Mouse (Mus musculus) forebrain, embryonic 14.5 days (tissue): ENCODE results near the gene Ppih. TPM values are rescaled to one million over a fixed set of nuclear protein-coding genes. Genes with fewer than 3 reads are reported as not detected.

Experiments
- ATAC-seq: fragments of 200-750 bp; cut with Nextera tagmentation; 2 replicates; pipeline ENCODE4 v1.8.0; 2017; ENCODE audit warnings: mild to moderate bottlenecking, moderate library complexity
- DNase-seq: peaks from one replicate; pipeline ENCODE4 v3.0.0-alpha.2; 2015; ENCODE audit warnings: low spot score
- H3K27ac ChIP-seq: fragments of 300-500 bp; sonication (generic); 2 replicates; pipeline ENCODE4 v1.5.1; 2014; ENCODE audit warnings: low read depth, mild to moderate bottlenecking, control low read depth, low read length, moderate library complexity
- H3K27me3 ChIP-seq: fragments of 300-500 bp; sonication (generic); replicated peaks from 2 replicates; pipeline ENCODE4 v1.6.1; 2014; ENCODE audit warnings: low read length, control low read depth, mixed read lengths; ENCODE audit not compliant: control insufficient read depth, insufficient read depth
- H3K36me3 ChIP-seq: fragments of 300-500 bp; sonication (generic); 2 replicates; pipeline ENCODE4 v1.6.1; 2014; ENCODE audit warnings: low read length, control low read depth; ENCODE audit not compliant: control insufficient read depth, insufficient read depth
- H3K4me1 ChIP-seq: fragments of 300-500 bp; sonication (generic); 2 replicates; pipeline ENCODE4 v1.6.1; 2014; ENCODE audit warnings: antibody characterized with exemption, low read length, control low read depth; ENCODE audit not compliant: control insufficient read depth, insufficient read depth
- H3K4me2 ChIP-seq: fragments of 300-500 bp; sonication (generic); 2 replicates; pipeline ENCODE4 v1.6.1; 2014; ENCODE audit warnings: mild to moderate bottlenecking, control low read depth, low read length
- H3K4me3 ChIP-seq: fragments of 300-500 bp; sonication (generic); 2 replicates; pipeline ENCODE4 v1.5.1; 2014; ENCODE audit warnings: low read depth, low read length, control low read depth
- H3K9ac ChIP-seq: fragments of 300-500 bp; sonication (generic); 2 replicates; pipeline ENCODE4 v1.6.1; 2014; ENCODE audit warnings: mild to moderate bottlenecking, low read length, control low read depth, moderate library complexity
- H3K9me3 ChIP-seq: fragments of 300-500 bp; sonication (generic); replicated peaks from 2 replicates; pipeline ENCODE4 v1.6.1; 2016; ENCODE audit warnings: low read length, control low read depth, mixed read lengths; ENCODE audit not compliant: control insufficient read depth
- WGBS: fragments of 180-500 bp; shearing (Covaris S2); extraction: QIAGEN DNeasy Blood & Tissue Kit; methylation state at CpG from one replicate; pipeline ENCODE4 v1.1.7; 2014; 5-methylcytosine and 5-hydroxymethylcytosine counted together
- polyA plus RNA-seq: library from polyadenylated mRNA; unstranded; fragments of >200 nt; fragmentation: Nextera tagmentation; extraction: Ambion mirVana; gene quantifications from 2 replicates; pipeline ENCODE4 v1.2.1, GENCODE M21; 2014

Gene Ppih
- polyA plus RNA-seq: 84.1 and 95.8 TPM in 2 replicates

DNA sequence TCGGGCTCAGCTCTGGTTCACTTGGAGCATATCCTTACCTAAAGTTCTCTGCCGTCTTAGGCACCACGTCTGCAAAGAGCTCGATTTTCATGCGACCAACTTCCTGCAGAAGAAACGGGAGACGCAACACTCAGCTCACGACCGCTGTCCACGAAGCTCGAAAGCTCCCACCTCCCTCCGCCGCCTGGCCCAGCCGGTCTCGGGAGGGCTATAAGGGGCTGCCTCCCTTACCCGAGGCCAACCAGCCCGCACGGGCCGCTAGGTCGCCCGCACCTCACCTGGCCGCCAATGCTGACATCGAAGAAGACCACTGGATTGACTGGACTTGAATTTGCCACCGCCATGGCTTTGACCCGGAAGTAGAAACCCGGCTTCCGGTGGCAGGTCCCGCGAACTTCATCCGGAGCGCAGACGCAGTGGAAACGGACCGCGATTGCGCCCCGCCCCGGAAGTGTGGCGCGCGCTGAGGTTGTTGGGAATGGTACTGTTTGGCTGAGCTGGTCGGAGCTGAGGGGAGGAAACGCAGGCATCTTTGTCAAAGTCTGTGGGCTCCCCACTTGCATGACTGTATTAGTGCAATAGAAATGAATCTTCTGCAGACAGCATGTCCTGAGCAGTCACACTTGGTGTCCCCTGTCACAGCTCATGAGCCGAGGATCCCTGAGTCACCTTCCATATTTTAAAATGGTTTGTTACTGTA, at the start of gene Ppih:
TSS of gene Ppih (minus strand) at position 416 of the 700 bp plus-strand sequence.
- peak; percentile 99 for ATAC-seq
- Histone ChIP-seq H3K4me2 (peak within 1 kb of the TSS; percentile 95), H3K4me3 (peak within 1 kb of the TSS; percentile 68), H3K9me3 (no peaks in the 10 kb centered on the region), H3K36me3 (peaks cover 30% of the 10 kb centered on the region), H3K27ac (peak within 1 kb of the TSS; percentile 81), H3K4me1 (peaks cover 10% of the 10 kb centered on the region), H3K9ac (peak within 1 kb of the TSS; percentile 78), H3K27me3 (no peaks in the 10 kb centered on the region)
- DNase-seq: peak; percentile 97
- under 1% methylated on average over 44 of the region's 44 CpGs for WGBS

DNA sequence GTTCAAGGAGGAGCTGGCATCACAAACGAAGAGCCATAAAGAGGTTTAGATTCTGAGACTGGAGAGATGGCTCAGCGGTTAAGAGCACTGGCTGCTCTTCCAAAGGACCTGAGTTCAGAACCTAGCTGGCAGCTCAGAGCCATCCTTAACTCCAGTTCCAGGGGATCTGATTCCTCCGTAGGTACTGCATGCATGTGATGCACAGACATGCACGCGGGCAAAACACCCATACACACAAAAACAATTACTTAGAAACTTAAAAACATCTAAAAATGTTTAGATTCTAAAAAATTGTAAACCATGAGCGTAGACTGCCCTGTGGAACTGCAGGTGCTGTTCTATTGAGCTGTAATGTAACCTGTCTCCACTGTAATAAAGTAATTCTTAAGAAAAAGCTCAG, 49.1 kb upstream of the Ppih start:
- DNase-seq: no peak
- no peak overlapping the region for H3K4me3 ChIP-seq

DNA sequence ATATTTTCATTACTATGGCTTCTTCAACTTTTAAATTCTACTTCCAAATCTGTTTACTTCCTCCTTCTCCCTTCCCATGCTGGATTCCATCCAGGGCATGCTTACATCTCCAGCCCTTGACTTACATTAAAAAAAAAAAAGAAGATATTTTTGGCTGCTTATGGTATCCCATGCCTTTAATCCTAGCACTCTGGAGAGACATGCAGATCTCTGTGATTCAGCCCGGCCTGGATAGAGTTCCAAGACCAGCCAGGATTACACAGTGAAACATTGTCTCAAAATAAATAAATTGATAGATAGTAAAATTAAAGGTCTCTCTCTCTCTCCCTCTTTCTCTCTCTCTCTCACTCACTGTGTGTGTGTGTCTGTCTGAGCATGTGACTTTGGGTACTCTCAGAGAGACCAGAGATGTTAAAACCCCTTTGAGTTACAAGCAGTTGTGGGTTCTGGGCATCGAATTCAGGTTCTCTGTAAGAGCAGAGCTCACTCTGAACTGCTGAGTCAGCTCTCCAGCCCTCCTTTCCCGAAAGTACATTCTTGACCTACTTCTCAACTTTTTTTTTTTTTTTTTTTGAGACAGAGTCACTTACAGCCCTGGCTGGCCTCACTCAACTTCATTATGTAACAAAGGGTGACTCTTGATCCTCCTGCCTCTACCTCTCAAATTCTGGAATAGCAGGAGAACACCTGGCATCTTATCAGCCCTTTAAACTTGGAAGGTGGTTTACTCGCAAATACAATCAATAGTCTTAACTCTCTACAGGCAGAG, 46.6 kb upstream of the Ppih start:
- Histone ChIP-seq H3K9ac (no peak overlapping the region), H3K36me3 (no peaks in the 10 kb centered on the region), H3K27me3 (no peaks in the 10 kb centered on the region), H3K9me3 (no peaks in the 10 kb centered on the region), H3K4me2 (no peak overlapping the region), H3K4me3 (no peak overlapping the region), H3K4me1 (no peaks in the 10 kb centered on the region), H3K27ac (no peak overlapping the region)
- ATAC-seq: no peak
- no peak for DNase-seq
- 72% methylated on average over 4 of the region's 4 CpGs for WGBS

More for the DNA sequence above, 49.1 kb upstream of the Ppih start:
- Histone ChIP-seq H3K9ac (no peak overlapping the region), H3K36me3 (no peaks in the 10 kb centered on the region), H3K27ac (no peak overlapping the region), H3K4me2 (no peak overlapping the region), H3K4me1 (no peaks in the 10 kb centered on the region), H3K9me3 (no peaks in the 10 kb centered on the region), H3K27me3 (no peaks in the 10 kb centered on the region)
- 87% methylated on average over 6 of the region's 6 CpGs for WGBS
- no peak for ATAC-seq

DNA sequence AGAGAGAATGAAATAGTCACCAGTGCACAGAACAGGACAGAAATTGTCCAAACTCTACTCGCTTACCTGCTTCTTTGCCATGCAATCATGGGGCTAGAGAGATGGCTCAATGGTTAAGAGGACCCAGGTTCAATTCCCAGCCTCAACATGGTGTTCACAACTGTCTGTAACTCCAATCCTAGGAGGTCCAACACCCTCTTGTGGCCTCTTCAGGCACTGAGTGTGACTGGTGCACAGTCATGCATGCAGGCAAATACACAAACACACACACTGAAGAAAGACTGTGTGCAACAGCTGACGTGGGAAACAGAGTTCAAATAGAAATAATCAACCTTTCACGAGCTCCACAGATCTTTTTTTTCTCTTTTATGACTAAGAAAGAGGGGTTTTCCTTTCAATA, 41.9 kb upstream of the Ppih start:
- 78% methylated on average over 3 of the region's 3 CpGs for WGBS
- no peak overlapping the region for H3K4me2 ChIP-seq

DNA sequence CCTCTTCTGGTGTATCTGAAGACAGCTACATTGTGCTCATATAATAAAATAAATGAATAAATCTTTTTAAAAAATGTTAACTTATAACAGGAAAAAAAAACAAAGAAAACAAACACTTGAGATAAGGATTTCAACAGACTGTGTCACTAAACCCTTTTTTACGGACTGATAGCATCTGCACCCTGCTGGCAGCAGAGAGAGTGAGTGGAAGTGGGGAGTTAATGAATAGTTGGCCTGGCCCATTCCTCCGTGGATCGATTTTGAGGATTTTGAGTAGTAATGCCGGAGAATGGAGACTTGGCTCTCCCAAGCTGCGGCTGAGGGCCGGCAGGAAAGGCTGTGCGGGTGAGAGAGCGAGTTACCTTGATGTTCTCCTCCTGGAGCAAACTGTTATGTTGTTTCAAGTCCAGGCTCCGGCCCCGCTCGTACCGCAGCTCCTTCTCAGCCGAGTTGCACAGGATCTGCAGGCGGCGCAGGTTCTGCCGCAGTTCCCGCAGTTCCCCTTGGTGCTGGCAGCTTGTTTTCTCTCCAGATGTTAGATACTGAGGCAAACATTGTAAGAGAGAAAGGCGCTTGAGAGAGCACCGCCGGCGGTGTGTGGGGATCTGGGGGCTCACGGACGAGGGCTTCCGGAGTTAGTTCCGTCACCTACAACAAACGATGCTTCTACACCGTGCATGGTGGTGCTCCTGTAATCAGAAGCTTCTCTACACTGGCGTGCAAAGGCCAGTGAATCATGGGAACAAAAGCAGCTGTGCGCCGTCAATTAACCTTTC, 39.0 kb upstream of the Ppih start:
- 6% methylated on average over 30 of the region's 30 CpGs for WGBS
- ATAC-seq (peak; percentile 70), DNase-seq (peak; percentile 51)
- H3K36me3 ChIP-seq: no peaks in the 10 kb centered on the region
- no peaks in the 10 kb centered on the region for H3K9me3 ChIP-seq
- no peaks in the 10 kb centered on the region for H3K4me1 ChIP-seq
- peak overlapping the region; percentile 17; the same call in 1 of the 2 replicates for H3K27ac ChIP-seq
- peak overlapping the region; percentile 54 for H3K4me2 ChIP-seq
- peak overlapping the region; percentile 26 for H3K4me3 ChIP-seq
- H3K27me3 ChIP-seq: no peaks in the 10 kb centered on the region
- peak overlapping the region; percentile 57 for H3K9ac ChIP-seq

More for the DNA sequence above, 41.9 kb upstream of the Ppih start:
- H3K4me3 ChIP-seq: no peak overlapping the region
- H3K4me1 ChIP-seq: no peaks in the 10 kb centered on the region
- no peaks in the 10 kb centered on the region for H3K27me3 ChIP-seq
- no peak for ATAC-seq
- no peak overlapping the region for H3K9ac ChIP-seq
- no peaks in the 10 kb centered on the region for H3K9me3 ChIP-seq
- no peak overlapping the region for H3K27ac ChIP-seq
- no peak for DNase-seq
- H3K36me3 ChIP-seq: no peaks in the 10 kb centered on the region

DNA sequence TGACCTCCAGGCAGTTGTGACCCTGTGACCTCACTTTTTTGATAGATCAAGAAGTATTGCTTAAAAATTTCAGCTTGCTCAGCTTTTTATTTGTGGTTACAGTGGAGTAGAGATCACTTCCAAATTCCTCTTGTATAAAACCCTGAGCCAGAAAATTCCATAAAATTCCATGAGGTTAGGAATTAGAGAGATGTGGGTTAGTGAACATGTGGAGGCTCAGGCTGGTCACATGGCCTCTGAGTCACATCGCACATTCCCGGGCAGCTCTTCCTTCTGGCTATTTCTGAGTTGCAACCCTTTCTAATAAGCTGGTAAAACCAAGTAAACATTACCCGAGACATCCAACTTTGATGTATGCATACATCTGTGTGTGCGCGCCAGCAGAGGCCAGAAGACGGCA, 25.2 kb upstream of the Ppih start:
- no peak for ATAC-seq
- 92% methylated on average over 6 of the region's 6 CpGs for WGBS
- no peak overlapping the region for H3K27ac ChIP-seq

DNA sequence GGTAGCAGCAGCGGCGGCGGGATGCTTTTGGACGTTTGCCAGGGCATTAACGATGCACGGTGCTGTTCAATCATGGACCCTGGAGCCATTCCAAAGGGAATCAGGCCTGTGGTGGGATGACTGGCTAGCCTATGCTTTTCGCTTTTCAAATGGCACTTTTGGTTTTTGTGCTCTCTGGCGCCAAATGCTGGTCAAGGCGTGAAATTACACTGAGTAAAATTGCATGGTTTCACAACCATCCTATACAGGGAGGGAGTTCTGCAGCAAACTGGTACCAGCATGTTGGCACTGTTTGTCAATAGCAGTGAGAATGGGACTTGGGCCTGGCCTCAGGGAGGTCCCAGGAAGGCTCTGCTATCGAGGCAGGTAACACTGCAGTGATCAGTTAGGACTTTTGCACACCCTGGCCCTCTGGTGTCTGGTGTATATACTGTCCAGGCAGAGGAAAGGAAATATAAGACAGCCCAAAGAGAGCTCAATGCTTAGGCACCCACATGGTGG, 18.6 kb upstream of the Ppih start:
- H3K36me3 ChIP-seq: no peaks in the 10 kb centered on the region
- peak overlapping the region; percentile 28 for H3K4me2 ChIP-seq
- H3K4me3 ChIP-seq: no peak overlapping the region
- ATAC-seq: peak; percentile 94
- under 1% methylated on average over 10 of the region's 10 CpGs for WGBS
- DNase-seq: peak; percentile 96
- H3K27ac ChIP-seq: peak overlapping the region; percentile 45; the same call in 1 of the 2 replicates
- no peaks in the 10 kb centered on the region for H3K9me3 ChIP-seq
- H3K4me1 ChIP-seq: no peaks in the 10 kb centered on the region
- H3K9ac ChIP-seq: peak overlapping the region; percentile 1; the same call in 1 of the 2 replicates
- no peaks in the 10 kb centered on the region for H3K27me3 ChIP-seq

More for the DNA sequence above, 25.2 kb upstream of the Ppih start:
- H3K9ac ChIP-seq: no peak overlapping the region
- H3K4me1 ChIP-seq: no peaks in the 10 kb centered on the region
- no peak overlapping the region for H3K4me3 ChIP-seq
- no peaks in the 10 kb centered on the region for H3K36me3 ChIP-seq
- no peak overlapping the region for H3K4me2 ChIP-seq
- H3K27me3 ChIP-seq: no peaks in the 10 kb centered on the region
- DNase-seq: no peak
- H3K9me3 ChIP-seq: no peaks in the 10 kb centered on the region

DNA sequence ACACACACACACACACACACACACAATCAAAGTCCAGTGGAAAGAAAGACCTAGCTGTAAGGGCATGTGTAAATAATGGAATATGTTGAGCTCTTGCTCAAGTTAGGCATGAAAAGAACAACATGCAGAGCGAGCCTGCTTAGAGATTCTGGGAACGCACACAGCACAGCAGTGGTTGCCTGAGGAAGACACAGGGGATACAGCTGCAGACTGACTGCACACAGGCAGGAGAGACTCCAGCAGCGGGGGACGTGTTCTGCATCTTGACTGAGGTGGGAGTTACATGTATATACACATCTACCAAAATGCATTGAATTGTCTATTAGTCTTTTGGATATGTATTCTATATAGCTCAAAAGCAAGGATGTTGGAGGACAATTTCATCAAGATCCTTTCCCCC, 18.1 kb upstream of the Ppih start:
- H3K9me3 ChIP-seq: no peaks in the 10 kb centered on the region
- H3K4me2 ChIP-seq: peak overlapping the region; percentile 28
- ATAC-seq (peak; percentile 90), DNase-seq (peak; percentile 69)
- peak overlapping the region; percentile 1; the same call in 1 of the 2 replicates for H3K9ac ChIP-seq
- no peaks in the 10 kb centered on the region for H3K27me3 ChIP-seq
- WGBS: 32% methylated on average over 4 of the region's 4 CpGs
- no peaks in the 10 kb centered on the region for H3K36me3 ChIP-seq
- no peak overlapping the region for H3K4me3 ChIP-seq
- no peaks in the 10 kb centered on the region for H3K4me1 ChIP-seq
- peak overlapping the region; percentile 45; the same call in 1 of the 2 replicates for H3K27ac ChIP-seq
